Mouse (Mus musculus) monocyte, adult 2 months (primary cell): ENCODE results near the gene Mmp11.
"Not testable (repeated sequence)": the region's sequence is repeated elsewhere in the genome, so short reads cannot be mapped to it uniquely, and the experiment has no call there.

ENCODE experiments used
- DNase-seq, 2 experiments: peaks; one replicate each; pipeline ENCODE4 v3.0.0; 2022; ENCODE audit warnings: low spot score in 2 of 2, low read depth in 1 of 2

Gene Mmp11

GRCm38 (mm10) chr10:75897373-75897772 lies 38.9 kb downstream of the Mmp11 start:
- peak in 1 of 2 experiments; percentile 29 for DNase-seq

GRCm38 (mm10) chr10:75896208-75896607 lies 40.1 kb downstream of the Mmp11 start:
- no peak for DNase-seq

- DNase-seq = no peak
Measured at GRCm38 (mm10) chr10:75895730-75896129, 40.6 kb downstream of the Mmp11 start.

GRCm38 (mm10) chr10:75894601-75895000 lies 41.7 kb downstream of the Mmp11 start:
- DNase-seq = no peak

- DNase-seq = peak; percentile 86 to 89
Measured at GRCm38 (mm10) chr10:75893089-75893750, 43.1 kb downstream of the Mmp11 start, which contains the start of gene Derl3. TSS of gene Derl3 (plus strand) at chr10:75893413.

GRCm38 (mm10) chr10:75889406-75890153 lies 46.7 kb downstream of the Mmp11 start:
- DNase-seq = no peak

- not testable (repeated sequence) for DNase-seq
Measured at GRCm38 (mm10) chr10:75887504-75887903, 48.8 kb downstream of the Mmp11 start.

GRCm38 (mm10) chr10:75884742-75885141 lies 51.6 kb downstream of the Mmp11 start:
- no peak for DNase-seq

GRCm38 (mm10) chr10:75883232-75883552 lies 53.1 kb downstream of the Mmp11 start:
- no peak for DNase-seq

GRCm38 (mm10) chr10:75882433-75883231 lies 53.7 kb downstream of the Mmp11 start:
- DNase-seq = no peak

GRCm38 (mm10) chr10:75881578-75882432 lies 54.5 kb downstream of the Mmp11 start:
- DNase-seq = no peak

- DNase-seq = no peak
Measured at GRCm38 (mm10) chr10:75880771-75881577, 55.3 kb downstream of the Mmp11 start.

- DNase-seq = no peak
Measured at GRCm38 (mm10) chr10:75880351-75880750, 55.9 kb downstream of the Mmp11 start.

GRCm38 (mm10) chr10:75878836-75879235 lies 57.5 kb downstream of the Mmp11 start:
- DNase-seq = no peak

- DNase-seq = no peak
Measured at GRCm38 (mm10) chr10:75873543-75874170, 62.6 kb downstream of the Mmp11 start.
